Mouse (Mus musculus) cortical plate, adult 2 months (tissue): ENCODE data around the gene Dpysl4.

Experiments
- CTCF ChIP-seq: fragments of 200-500 bp; IDR thresholded peaks from 2 replicates; pipeline ENCODE4 v1.5.1; 2011; ENCODE audit warnings: mild to moderate bottlenecking, control low read depth, low read length; ENCODE audit not compliant: insufficient read depth; ENCODE audit errors: extremely low read depth
- POLR2A ChIP-seq: fragments of 200-500 bp; IDR thresholded peaks from 2 replicates; pipeline ENCODE4 v1.6.1; 2011; ENCODE audit warnings: mild to moderate bottlenecking, low read length, control low read depth; ENCODE audit not compliant: insufficient read depth; ENCODE audit errors: extremely low read depth

DNA sequence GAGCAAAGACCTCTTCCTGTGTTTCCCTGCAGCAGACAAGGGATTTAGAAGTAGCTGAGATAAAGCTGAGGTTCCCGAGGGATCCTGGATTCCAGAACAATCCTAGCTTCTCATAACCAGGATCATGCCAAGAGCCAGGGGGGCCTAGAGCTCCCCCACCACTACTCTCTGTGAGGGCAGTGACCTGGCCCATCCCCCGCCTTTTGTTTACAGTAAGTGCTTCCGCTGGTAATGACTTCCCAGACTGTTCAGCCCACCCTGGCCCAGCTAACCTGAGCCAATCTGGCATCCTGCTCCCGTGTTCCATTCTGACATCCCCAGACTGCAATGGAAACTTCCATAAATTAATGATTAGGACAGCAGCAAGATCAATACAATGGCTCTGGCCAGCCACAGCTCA is 61.6 kb downstream of the Dpysl4 start:
- TF ChIP-seq POLR2A (no peak), CTCF (no peak)
